Mouse (Mus musculus) G1E (cell line): ENCODE data around the gene Stub1. TPM values are rescaled to one million over a fixed set of nuclear protein-coding genes. Genes with fewer than 3 reads are reported as not detected.
A peak's percentile ranks its signal among the peaks of the same experiment; 100 is the strongest.
"Not testable (repeated sequence)": the region's sequence is repeated elsewhere in the genome, so short reads cannot be mapped to it uniquely, and the experiment has no call there.

Experiments used
- ATAC-seq: 2 replicates; pipeline ENCODE4 v1.8.0; 2016; ENCODE audit warnings: mild to moderate bottlenecking; ENCODE audit not compliant: insufficient number of reproducible peaks, poor library complexity, low FRiP score, severe bottlenecking; ENCODE audit errors: extremely low read depth
- DNase-seq: peaks from one replicate; pipeline ENCODE4 v3.0.0; 2012; ENCODE audit warnings: low spot score
- H3K27me3 ChIP-seq: 2 replicates; pipeline ENCODE4 v1.6.1; 2012; ENCODE audit warnings: mild to moderate bottlenecking, low read length, inconsistent platforms; ENCODE audit not compliant: insufficient read depth
- H3K36me3 ChIP-seq: replicated peaks from 2 replicates; pipeline ENCODE3; 2012; ENCODE audit warnings: mild to moderate bottlenecking, inconsistent platforms
- H3K4me1 ChIP-seq: 2 replicates; pipeline ENCODE4 v1.6.1; 2012; ENCODE audit warnings: low read depth, low read length, inconsistent platforms, mixed read lengths; ENCODE audit not compliant: insufficient read depth
- H3K4me3 ChIP-seq: 2 replicates; pipeline ENCODE4 v1.5.1; 2012; ENCODE audit warnings: low read depth, mild to moderate bottlenecking, inconsistent platforms, low read length, moderate library complexity, mixed read lengths
- H3K9me3 ChIP-seq: replicated peaks from 2 replicates; pipeline ENCODE4 v1.6.1; 2012; ENCODE audit warnings: inconsistent platforms
- CTCF ChIP-seq: IDR thresholded peaks from 2 replicates; pipeline ENCODE4 v1.5.1; 2012; ENCODE audit warnings: low read depth, low read length, inconsistent platforms, mixed read lengths
- GATA1 ChIP-seq: IDR thresholded peaks from 2 replicates; pipeline ENCODE4 v1.6.1; 2012; ENCODE audit warnings: borderline replicate concordance, low read length, inconsistent platforms, mixed read lengths
- GATA2 ChIP-seq: IDR thresholded peaks from 2 replicates; pipeline ENCODE4 v1.6.1; 2012; ENCODE audit warnings: low read depth, low read length, inconsistent platforms, borderline replicate concordance
- POLR2AphosphoS5 ChIP-seq: IDR thresholded peaks from 2 replicates; pipeline ENCODE4 v1.6.1; 2012; ENCODE audit warnings: low read depth, low read length, inconsistent platforms; ENCODE audit not compliant: insufficient replicate concordance
- TAL1 ChIP-seq: conservative IDR thresholded peaks from 2 replicates; pipeline ENCODE4 v1.6.1; 2012; ENCODE audit warnings: low read depth, low read length, inconsistent platforms, mixed read lengths
- polyA plus RNA-seq: library from polyadenylated mRNA; stranded (reverse); fragments of >175 nt; gene quantifications from 2 replicates; pipeline ENCODE4 v1.2.3, GENCODE M21; 2012
- total RNA-seq, 2 experiments: library from RNA; stranded (forward) in 1 of 2; stranded (reverse) in 1 of 2; fragments of 200-1000 nt in 1 of 2; fragments of >200 nt in 1 of 2; fragmentation: Nextera tagmentation in 1 of 2; gene quantifications; 2 replicates each; pipeline ENCODE4 v1.2.3; 2014 to 2017

The Stub1 gene
- total and polyA plus RNA-seq, 3 experiments: 30.1 to 90.8 (median 81.7) TPM

DNA sequence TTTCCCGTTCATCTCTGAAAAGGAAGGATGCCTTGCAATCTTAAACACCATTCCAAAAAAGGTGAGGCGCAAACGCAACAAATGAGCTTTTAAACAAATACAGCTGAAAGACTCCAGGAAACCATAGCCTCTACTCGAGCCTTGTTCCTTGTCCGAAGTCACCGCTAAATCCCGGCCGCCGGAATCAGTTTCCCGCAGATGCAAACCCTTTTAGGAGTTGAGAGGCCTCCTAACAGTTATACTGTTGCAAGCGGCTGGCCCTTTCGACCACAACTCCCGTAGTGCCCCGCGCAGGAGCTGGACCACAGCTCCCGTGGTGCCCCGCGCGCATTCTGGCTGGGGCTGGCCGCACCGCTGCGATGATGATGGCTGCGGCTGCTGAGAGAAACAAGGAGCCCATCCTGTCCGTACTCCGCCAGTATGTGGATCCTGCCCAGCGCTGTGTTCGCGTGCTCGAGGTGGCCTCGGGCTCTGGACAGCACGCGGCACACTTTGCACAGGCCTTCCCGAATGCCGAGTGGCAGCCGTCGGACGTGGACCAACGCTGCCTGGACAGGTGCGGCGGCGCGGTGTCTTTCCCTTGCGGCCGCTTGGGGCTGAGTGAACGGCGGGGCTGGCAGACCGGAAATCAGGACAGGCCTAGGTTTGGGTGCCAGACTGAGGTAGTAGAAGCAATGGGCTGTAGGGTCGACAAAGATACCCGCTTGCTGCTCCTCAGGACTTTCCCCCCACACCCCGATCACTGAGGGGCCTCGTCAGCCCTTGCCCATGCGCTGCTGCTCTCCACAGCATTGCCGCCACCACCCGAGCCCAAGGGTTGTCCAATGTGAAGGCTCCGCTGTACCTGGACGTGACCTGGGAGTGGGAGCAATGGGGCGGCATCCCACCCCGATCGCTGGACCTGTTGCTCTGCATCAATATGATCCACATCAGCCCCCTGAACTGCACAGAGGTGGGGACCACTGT is 42.2 kb upstream of the Stub1 start:
- DNase-seq (peak; percentile 88), ATAC-seq (peak; percentile 51)
- H3K36me3 ChIP-seq: peaks cover 40% of the 10 kb centered on the region
- peak overlapping the region; percentile 93 for H3K4me3 ChIP-seq
- H3K9me3 ChIP-seq: no peaks in the 10 kb centered on the region
- no peak for TF ChIP-seq CTCF
- no peak for TF ChIP-seq TAL1
- TF ChIP-seq GATA1: no peak
- no peak for TF ChIP-seq POLR2AphosphoS5
- TF ChIP-seq GATA2: no peak
- no peaks in the 10 kb centered on the region; the same call in 1 of the 2 replicates for H3K27me3 ChIP-seq
- H3K4me1 ChIP-seq: peaks cover 36% of the 10 kb centered on the region

- peaks cover 36% of the 10 kb centered on the region for H3K4me1 ChIP-seq
- H3K27me3 ChIP-seq: no peaks in the 10 kb centered on the region; the same call in 1 of the 2 replicates
- H3K36me3 ChIP-seq: peaks cover 33% of the 10 kb centered on the region
- peak within 1 kb of the TSS; percentile 93 for H3K4me3 ChIP-seq
- no peaks in the 10 kb centered on the region for H3K9me3 ChIP-seq
- DNase-seq (peak; percentile 69), ATAC-seq (peak; percentile 58; the same call in 1 of the 2 replicates)
- TF ChIP-seq TAL1 (no peak), GATA2 (no peak), GATA1 (no peak), CTCF (no peak), POLR2AphosphoS5 (no peak)
Measured at GRCm38 (mm10) chr17:25874721-25875170, 41.5 kb upstream of the Stub1 start, which contains the start of gene Mettl26. TSS of gene Mettl26 (plus strand) at chr17:25875074.

DNA sequence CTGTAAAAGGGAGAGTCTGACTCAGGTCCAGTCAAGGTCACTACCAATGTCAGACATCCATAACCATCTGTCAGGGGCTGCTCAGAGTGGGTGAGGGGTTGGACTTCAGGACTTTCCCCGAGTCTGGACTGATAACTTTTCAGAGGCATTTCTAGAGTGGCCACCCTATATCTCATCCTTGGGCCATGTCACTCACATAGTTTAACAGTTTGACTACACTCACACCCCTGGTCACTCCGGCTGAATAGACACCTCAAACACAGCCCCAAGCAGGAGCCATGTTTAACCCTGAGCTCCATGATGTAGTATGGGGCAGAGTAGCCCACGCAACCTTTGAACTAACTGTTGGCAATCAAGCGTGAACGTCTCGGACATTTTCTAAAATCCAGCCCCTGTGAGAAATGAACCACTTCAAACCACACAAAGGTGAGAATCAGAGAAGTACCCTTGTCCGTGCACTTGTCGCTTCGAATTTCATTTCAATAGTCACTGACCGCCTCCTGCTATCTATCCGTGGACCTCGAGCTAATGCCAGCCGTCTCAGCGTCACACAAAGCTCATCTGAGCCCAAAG is 41.0 kb upstream of the Stub1 start:
- no peak for ATAC-seq
- no peak for DNase-seq
- peaks cover 39% of the 10 kb centered on the region for H3K4me1 ChIP-seq
- H3K4me3 ChIP-seq: peak overlapping the region; percentile 93
- H3K27me3 ChIP-seq: no peaks in the 10 kb centered on the region; the same call in 1 of the 2 replicates
- no peaks in the 10 kb centered on the region for H3K9me3 ChIP-seq
- TF ChIP-seq CTCF (no peak), GATA1 (no peak), POLR2AphosphoS5 (no peak), TAL1 (no peak), GATA2 (no peak)
- peaks cover 28% of the 10 kb centered on the region for H3K36me3 ChIP-seq

DNA sequence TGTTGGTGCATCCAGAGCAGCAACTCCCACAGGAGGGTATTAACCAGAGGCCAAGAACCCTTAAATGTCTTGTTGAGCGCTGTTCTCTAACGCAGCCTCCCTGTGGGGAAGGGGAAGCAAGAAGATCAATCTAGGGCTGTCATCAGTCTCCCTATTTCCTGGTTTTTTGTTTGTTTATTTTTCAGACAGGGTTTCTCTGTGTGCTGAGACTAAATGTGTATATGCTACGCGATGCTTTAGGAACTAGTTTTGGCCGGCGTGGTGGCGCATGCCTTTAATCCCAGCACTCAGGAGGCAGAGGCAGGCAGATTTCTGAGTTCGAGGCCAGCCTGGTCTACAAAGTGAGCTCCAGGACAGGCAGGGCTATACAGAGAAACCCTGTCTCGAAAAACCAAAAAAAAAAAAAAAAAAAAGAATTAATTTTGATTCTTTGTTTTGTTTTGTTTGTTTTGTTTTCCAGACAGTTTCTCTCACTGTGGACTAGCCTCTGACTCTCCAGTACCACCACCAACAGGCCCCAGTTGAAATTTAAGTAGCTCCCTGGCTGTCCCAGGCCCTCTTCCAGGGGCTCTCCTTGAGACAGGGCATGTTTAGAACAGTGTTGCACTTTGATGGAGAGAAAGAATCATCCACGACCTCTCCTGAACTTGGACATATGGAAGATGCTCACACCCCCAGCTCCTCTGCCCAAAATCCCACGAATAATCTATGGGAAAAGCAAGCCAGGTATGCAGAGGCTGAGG is 40.4 kb upstream of the Stub1 start:
- Histone ChIP-seq H3K9me3 (no peaks in the 10 kb centered on the region), H3K27me3 (no peaks in the 10 kb centered on the region; the same call in 1 of the 2 replicates), H3K4me3 (peak overlapping the region; percentile 93; the same call in 1 of the 2 replicates), H3K36me3 (peaks cover 21% of the 10 kb centered on the region), H3K4me1 (peaks cover 45% of the 10 kb centered on the region)
- ATAC-seq (no peak), DNase-seq (no peak)
- no peak for TF ChIP-seq CTCF

DNA sequence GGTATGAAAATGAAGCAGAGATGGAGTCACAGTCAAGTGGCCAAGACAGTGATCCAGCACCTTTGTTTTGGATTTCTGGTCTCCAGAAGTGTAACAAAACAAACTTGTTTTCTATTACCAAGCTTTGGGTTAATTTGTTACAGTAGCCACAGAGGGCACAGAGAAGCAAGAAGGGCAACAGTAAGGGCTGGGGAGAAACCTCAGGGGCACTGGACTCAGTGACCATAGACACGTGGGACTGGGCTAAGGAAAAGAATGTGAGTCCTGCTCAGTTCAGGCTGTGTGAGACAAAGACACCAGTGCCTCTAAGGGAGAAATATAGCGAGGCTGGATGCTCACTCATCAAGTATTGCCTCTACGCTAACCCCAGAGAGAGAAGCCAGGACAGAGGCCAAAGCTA is 39.5 kb upstream of the Stub1 start:
- Histone ChIP-seq H3K27me3 (no peaks in the 10 kb centered on the region; the same call in 1 of the 2 replicates), H3K4me1 (peaks cover 54% of the 10 kb centered on the region), H3K9me3 (no peaks in the 10 kb centered on the region), H3K4me3 (no peak overlapping the region), H3K36me3 (peaks cover 12% of the 10 kb centered on the region)
- TF ChIP-seq GATA1 (no peak), CTCF (no peak), TAL1 (no peak), GATA2 (no peak), POLR2AphosphoS5 (no peak)
- ATAC-seq: no peak
- DNase-seq: no peak

GRCm38 (mm10) chr17:25871566-25871965 is 38.4 kb upstream of the Stub1 start:
- DNase-seq, H3K9me3 ChIP-seq, H3K36me3 ChIP-seq, H3K4me3 ChIP-seq, H3K27me3 ChIP-seq, ATAC-seq: not testable (repeated sequence)
- H3K4me1 ChIP-seq: peaks cover 57% of the 10 kb centered on the region
